Mouse (Mus musculus) erythroblast, embryonic 14.5 days (primary cell): Measurements from ENCODE around the gene Fgfr2.

Experiments
- GATA1 ChIP-seq: IDR thresholded peaks from 2 replicates; pipeline ENCODE4 v1.6.1; 2012; ENCODE audit warnings: low read length, inconsistent platforms, mixed read lengths
- TAL1 ChIP-seq: IDR thresholded peaks from 3 replicates; pipeline ENCODE4 v1.6.1; 2012; ENCODE audit warnings: low read length, inconsistent platforms, mixed read lengths

DNA sequence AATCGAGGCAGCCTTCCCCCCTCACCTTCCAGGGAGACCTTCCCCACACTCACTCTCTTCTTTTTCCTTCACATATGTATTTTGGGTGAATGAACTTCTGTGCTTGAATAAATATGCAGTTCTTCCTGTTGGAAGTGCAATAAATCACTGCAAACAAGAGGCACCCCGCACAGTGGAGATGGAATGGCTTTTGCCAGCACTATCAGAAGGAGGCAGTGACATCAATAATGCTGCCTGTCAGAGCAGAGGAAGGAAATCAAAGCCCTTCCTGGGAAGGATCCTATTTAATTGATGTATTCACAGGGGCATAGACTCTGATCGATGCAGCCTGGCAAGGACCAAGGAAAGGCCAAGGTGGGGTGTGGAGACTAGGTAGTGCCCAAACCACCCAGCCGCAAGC, 580.7 kb downstream of the Fgfr2 start:
- TF ChIP-seq TAL1 = no peak
- TF ChIP-seq GATA1 = no peak
